Mouse (Mus musculus) urinary bladder, postnatal 25 days (tissue): ENCODE measurements at regions not wholly inside any gene's neighbourhood (a gene's known extent, or its start where the extent isn't known, plus 50 kb on each side); places are given as distances from the start of the nearest gene placed in this dataset.

Source experiments
- DNase-seq: peaks from one replicate; pipeline ENCODE4 v3.0.0; 2022; ENCODE audit warnings: low spot score

GRCm38 (mm10) chr4:81512396-81512795, 69.8 kb upstream of the Mpdz start:
- no peak for DNase-seq

DNA sequence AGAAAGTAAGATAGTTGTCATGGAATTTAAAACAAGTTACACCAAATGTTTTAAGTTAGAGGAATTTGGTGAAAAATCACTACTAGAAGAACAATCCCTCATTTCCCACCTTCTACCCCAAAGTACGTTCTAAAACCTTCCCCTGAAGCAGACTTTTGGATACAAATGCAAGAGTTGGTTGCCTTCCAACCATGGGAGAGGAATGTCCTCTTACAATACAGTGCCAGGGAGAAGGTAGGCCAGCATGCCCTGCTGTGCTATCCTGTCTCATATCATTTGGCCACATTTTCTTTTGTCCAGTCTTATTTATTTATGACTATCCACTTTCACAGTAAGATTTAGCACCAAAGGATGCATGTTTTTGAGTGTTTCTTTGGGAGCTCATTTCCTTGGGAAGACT, 66.2 kb upstream of the Mpdz start:
- DNase-seq: no peak

DNA sequence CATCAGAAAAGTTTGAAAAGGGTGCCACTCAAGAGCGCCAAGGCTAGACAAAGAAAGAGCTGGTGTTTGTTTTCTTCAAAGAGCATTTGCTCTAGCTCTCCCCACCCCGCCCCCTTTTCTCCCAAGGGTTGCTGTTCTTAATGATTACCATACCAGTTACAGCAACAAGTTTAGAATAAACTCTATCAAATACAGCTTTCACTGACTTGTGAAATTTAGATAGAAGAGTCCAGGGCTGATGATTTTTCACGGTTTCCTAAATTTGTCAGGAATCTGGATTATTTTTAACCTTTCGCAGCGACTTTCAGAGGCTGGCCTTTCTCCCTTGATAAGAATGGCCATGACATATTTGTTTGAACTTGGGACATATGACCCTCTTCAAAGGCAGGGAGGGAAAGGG, 64.2 kb upstream of the Mpdz start:
- DNase-seq: no peak

DNA sequence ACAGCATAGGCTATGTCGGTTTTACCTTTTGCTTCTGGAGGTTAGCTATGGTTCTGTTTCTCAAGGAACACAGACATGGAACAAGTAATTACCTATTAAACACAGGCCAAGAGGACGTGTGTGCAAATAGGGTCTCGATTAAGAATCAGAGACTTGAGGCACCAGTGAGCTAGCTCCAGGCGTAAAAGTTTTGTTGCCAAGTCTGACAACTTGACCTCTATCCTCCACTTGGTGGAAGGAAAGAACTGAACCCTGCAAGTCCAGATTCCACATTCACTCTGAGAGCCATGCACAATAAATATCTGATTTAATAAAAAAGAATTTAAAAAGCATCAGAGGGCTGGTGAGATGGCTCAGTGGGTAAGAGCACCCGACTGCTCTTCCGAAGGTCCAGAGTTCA, 63.7 kb upstream of the Mpdz start:
- no peak for DNase-seq

- no peak for DNase-seq
These were observed 62.5 kb upstream of the Mpdz start for GRCm38 (mm10) chr4:81505096-81505495.

DNA sequence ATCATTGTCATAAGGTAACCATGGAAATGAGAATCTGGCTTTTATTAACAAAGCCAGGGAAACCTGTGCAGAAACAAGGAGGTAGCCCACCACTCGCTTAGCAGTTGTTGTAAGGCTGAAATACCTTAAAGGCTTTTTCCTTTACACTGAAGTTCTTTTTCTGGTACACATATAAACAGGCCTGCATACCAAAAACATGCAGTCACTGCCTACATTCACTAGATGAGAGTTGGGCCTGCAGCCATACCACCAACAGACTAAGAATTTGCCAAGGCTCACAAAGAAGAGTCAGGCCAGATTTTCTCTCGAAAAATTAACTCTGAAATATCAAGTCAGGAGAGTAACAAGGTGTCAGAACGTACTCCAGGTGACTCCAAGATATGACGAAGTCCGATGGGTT, 61.3 kb upstream of the Mpdz start:
- DNase-seq: no peak

DNA sequence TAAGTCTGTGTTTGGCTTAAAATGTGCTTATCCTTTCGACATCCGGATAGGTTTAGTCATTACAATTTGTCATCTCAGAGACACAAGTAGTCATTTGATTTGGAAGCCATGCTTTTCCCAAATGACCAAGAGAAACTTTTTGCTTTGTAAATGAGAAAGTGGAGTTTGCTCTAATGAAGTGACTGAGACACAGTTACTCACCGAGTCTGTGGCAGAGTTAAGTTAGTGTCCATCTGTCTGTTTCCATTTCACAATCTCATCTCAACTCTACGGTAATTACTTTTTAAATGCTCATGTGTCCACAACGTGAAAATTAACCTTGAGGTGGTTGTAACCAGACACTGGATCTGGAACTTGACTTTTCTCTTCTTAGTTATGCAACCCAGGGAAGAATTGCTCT, 59.2 kb upstream of the Mpdz start:
- no peak for DNase-seq

- no peak for DNase-seq
These were observed 55.5 kb upstream of the Mpdz start for GRCm38 (mm10) chr4:81498133-81498532.

GRCm38 (mm10) chr4:81492811-81493210, 50.2 kb upstream of the Mpdz start:
- DNase-seq: no peak
